Mouse (Mus musculus): ENCODE data around the gene Hs6st3. TPM values are rescaled to one million over a fixed set of nuclear protein-coding genes. Genes with fewer than 3 reads are reported as not detected.
"Not testable (repeated sequence)": the region's sequence is repeated elsewhere in the genome, so short reads cannot be mapped to it uniquely, and the experiment has no call there.

Hs6st3 gene
- polyA plus RNA-seq, 1 experiment from 2014 or later: 0.35 TPM

DNA sequence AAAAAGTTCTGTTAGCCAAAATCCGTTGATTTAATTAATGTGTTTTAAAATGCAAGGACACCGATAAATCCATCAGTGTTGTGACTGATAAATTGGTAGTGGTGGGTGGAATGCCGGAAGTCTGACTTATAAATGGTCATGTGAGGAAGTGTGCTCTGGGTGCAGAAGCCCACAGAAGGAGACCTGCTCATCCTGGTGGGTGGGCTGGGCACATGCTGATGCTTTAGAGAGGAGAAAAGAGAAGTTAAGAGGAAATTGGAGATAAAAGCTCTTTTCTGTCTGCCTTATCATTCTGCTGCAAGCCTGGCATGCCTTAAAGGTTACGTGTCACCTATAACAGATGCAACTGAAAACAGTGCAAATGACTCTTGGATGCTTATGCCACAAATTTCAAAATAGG, 446.9 kb downstream of the Hs6st3 start:
- H3K4me2 ChIP-seq: no peak overlapping the region
- ATAC-seq: no peak
- H3K4me3 ChIP-seq: no peak overlapping the region
- no peak overlapping the region for H3K27ac ChIP-seq
- 90% methylated on average over 4 of the region's 4 CpGs for WGBS
- H3K9me3 ChIP-seq (replicated peaks): no peaks in the 10 kb centered on the region
- H3K4me1 ChIP-seq: no peaks in the 10 kb centered on the region
- no peak overlapping the region for H3K9ac ChIP-seq
- H3K27me3 ChIP-seq: no peaks in the 10 kb centered on the region
- H3K36me3 ChIP-seq (ENCODE audit: poor library complexity, severe bottlenecking): no peaks in the 10 kb centered on the region

DNA sequence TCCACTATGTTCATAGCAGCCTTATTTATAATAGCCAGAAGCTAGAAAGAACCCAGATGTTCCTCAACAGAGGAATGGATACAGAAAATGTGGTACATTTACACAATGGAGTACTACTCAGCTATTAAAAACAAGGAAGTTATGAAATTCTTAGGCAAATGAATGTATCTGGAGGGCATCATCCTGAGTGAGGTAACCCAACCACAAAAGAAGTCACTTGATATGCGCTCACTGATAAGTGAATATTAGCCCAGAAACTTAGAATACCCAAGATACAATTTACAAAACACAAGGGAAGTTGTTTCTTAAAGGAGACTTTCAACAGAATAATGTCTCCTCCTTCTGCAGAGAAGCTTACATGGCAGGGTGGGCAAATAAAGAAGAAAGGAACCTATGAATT, 449.2 kb downstream of the Hs6st3 start:
- not testable (repeated sequence) for H3K9me3 ChIP-seq (replicated peaks); ATAC-seq; H3K9ac ChIP-seq; H3K4me3 ChIP-seq; H3K27ac ChIP-seq; H3K4me1 ChIP-seq; H3K4me2 ChIP-seq; H3K36me3 ChIP-seq (ENCODE audit: poor library complexity, severe bottlenecking); H3K27me3 ChIP-seq
- 90% methylated on average over 1 of the region's 1 CpGs for WGBS

DNA sequence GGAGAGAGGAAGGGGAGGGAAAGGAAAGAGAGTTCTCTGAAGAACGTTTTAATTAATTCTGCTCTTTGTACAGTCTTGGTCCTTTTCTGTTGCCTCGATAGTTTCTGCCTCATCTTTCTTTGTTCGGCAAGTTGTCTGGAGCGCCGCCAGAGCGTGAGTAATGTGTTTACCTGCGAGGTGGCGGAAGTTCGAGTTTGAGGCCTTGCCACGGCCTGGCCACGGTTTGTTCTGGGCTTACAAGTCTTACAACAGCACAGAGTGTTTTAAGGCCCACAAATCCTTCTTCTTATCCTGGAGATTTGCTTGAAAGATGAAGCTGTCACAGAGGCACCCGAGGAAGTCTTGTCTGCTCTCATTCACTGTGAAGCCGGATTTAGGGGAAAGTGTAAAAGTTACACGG, 466.2 kb downstream of the Hs6st3 start:
- H3K4me2 ChIP-seq: no peak overlapping the region
- H3K27ac ChIP-seq: no peak overlapping the region
- no peaks in the 10 kb centered on the region for H3K27me3 ChIP-seq
- H3K4me1 ChIP-seq: no peaks in the 10 kb centered on the region
- no peaks in the 10 kb centered on the region for H3K9me3 ChIP-seq (replicated peaks)
- no peaks in the 10 kb centered on the region for H3K36me3 ChIP-seq (ENCODE audit: poor library complexity, severe bottlenecking)
- H3K4me3 ChIP-seq: no peak overlapping the region
- ATAC-seq: no peak
- H3K9ac ChIP-seq: no peak overlapping the region
- WGBS: 48% methylated on average over 14 of the region's 14 CpGs

DNA sequence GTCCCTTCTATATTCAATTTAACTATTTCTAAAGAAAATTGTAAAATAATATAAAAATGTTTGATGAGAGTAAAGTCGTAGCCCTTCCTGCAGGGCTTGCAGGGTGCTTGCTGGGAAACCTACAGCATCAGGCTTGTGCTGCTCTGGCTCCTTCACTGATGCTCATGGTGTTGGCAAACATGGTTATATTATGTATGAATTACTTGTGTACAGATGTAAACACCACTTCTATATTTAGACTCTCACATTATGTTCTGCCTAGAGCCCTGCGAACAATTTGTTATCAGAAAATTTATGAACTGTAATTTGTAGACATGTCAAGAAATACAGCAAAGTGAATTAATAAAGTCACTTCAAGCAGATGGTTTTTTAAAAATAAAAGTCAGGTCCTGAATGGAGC, 474.7 kb downstream of the Hs6st3 start:
- Histone ChIP-seq H3K27ac (no peak overlapping the region), H3K4me1 (no peaks in the 10 kb centered on the region), H3K9me3 (replicated peaks) (no peaks in the 10 kb centered on the region), H3K36me3 (ENCODE audit: poor library complexity, severe bottlenecking) (no peaks in the 10 kb centered on the region), H3K4me2 (no peak overlapping the region), H3K4me3 (no peak overlapping the region), H3K9ac (no peak overlapping the region), H3K27me3 (no peaks in the 10 kb centered on the region)
- 86% methylated on average over 2 of the region's 2 CpGs for WGBS
- ATAC-seq: no peak

DNA sequence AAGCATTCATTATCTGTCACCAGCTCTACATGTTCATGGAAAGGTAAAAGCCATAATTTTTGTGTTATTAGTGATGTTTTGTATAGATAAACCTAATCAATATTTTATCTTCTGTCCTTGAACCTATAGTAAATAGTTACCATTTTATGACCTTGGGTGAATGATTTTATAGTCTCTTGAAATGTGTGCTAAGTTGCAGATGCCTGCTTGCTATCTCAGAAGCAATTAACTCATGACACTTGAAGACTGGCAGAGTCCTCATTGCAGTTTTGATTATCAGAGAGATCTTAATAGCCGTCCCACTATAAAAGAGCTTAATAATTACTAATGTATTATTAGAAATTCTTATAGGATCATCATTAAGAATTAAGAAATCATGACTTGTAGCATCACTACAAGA, 491.0 kb downstream of the Hs6st3 start:
- no peak overlapping the region for H3K27ac ChIP-seq
- WGBS: 92% methylated on average over 1 of the region's 1 CpGs
- H3K4me1 ChIP-seq: no peaks in the 10 kb centered on the region
- H3K4me3 ChIP-seq: no peak overlapping the region
- no peak overlapping the region for H3K9ac ChIP-seq
- ATAC-seq: no peak
- no peaks in the 10 kb centered on the region for H3K27me3 ChIP-seq
- H3K36me3 ChIP-seq (ENCODE audit: poor library complexity, severe bottlenecking): no peaks in the 10 kb centered on the region
- no peak overlapping the region for H3K4me2 ChIP-seq
- no peaks in the 10 kb centered on the region for H3K9me3 ChIP-seq (replicated peaks)

DNA sequence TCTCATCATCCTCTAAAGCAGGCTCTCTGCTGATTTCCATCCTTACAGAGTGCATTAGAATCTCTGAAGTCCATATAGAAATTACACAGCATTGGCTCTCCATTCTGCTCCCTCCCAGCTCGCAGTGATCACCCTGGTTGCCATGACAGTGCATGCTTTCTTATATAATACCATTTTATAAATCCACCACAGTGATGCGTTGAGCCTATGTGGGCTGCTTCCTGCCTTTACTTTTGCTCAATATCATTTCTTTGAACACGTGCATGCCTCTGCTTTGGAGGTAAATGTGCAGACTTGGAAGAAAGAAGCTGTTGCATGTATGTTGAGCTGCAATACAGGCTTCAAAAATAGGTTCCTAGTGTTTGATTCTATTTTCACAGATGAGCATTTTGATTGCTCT, 494.9 kb downstream of the Hs6st3 start:
- WGBS: 80% methylated on average over 3 of the region's 3 CpGs
- H3K4me2 ChIP-seq: no peak overlapping the region
- H3K36me3 ChIP-seq (ENCODE audit: poor library complexity, severe bottlenecking): no peaks in the 10 kb centered on the region
- no peak overlapping the region for H3K4me3 ChIP-seq
- no peak overlapping the region for H3K9ac ChIP-seq
- no peaks in the 10 kb centered on the region for H3K4me1 ChIP-seq
- H3K9me3 ChIP-seq (replicated peaks): no peaks in the 10 kb centered on the region
- no peaks in the 10 kb centered on the region for H3K27me3 ChIP-seq
- ATAC-seq: no peak
- H3K27ac ChIP-seq: no peak overlapping the region

DNA sequence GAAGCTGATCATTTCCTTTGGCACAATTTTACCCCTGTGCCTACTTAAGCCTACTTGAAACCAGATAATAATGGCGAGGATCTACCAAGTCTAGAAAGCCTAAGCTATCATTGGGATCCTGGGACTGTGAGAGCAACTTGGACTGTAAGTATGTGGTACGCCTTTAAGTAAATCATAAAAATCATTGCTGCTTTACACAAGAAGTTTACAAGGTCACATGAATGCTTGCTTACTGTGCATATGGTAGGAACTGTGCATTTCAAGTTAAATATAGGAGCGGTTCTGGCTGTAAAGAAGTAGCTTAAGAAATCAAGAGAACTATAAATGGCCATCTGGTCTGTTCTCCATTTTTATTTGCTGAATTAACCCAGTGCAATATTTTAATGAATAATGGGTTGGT, 495.5 kb downstream of the Hs6st3 start:
- H3K9ac ChIP-seq: no peak overlapping the region
- H3K27ac ChIP-seq: no peak overlapping the region
- no peak overlapping the region for H3K4me3 ChIP-seq
- H3K27me3 ChIP-seq: no peaks in the 10 kb centered on the region
- 0 out of 2 replicates have a peak, but pooled peaks have one; percentile 19 for ATAC-seq
- H3K4me2 ChIP-seq: no peak overlapping the region
- WGBS: 75% methylated on average over 3 of the region's 3 CpGs
- H3K36me3 ChIP-seq (ENCODE audit: poor library complexity, severe bottlenecking): no peaks in the 10 kb centered on the region
- H3K4me1 ChIP-seq: no peaks in the 10 kb centered on the region
- H3K9me3 ChIP-seq (replicated peaks): no peaks in the 10 kb centered on the region

DNA sequence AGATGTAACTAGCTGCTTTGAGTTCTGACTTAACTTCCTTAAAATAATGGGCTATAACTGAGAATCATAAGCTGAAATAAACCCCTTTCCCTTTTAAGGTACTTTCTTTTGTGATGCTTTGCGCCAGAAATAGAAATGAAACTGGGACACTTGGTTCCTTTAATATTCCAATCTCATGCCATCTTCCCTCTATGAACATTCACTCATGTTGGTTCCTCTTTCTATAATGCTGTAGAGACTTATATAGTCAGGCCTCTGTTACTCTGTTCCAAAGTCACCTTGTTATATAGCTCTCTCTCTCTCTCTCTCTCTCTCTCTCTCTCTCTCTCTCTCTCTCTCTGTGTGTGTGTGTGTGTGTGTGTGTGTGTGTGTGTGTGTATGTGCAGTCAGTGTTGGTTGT, 504.7 kb downstream of the Hs6st3 start:
- Histone ChIP-seq H3K36me3 (ENCODE audit: poor library complexity, severe bottlenecking) (no peaks in the 10 kb centered on the region), H3K27ac (no peak overlapping the region), H3K27me3 (no peaks in the 10 kb centered on the region), H3K4me3 (no peak overlapping the region), H3K9me3 (replicated peaks) (no peaks in the 10 kb centered on the region), H3K4me1 (no peaks in the 10 kb centered on the region), H3K4me2 (no peak overlapping the region), H3K9ac (no peak overlapping the region)
- 93% methylated on average over 1 of the region's 1 CpGs for WGBS
- no peak for ATAC-seq

DNA sequence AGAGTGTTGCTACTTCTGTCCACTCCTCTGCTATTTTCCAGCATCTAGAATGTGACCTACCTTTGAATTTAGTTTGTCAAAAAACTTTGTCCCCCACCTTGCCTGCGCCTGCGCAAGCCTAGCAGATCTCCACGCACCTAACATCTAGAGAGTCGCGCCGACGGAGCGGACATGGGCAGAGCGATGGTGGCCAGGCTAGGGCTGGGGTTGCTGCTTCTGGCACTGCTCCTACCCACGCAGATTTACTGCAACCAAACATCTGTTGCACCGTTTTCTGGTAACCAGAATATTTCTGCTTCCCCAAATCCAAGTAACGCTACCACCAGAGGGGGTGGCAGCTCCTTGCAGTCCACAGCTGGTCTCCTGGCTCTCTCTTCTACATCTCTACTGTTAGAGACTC, 505.7 kb downstream of the Hs6st3 start:
- Histone ChIP-seq H3K4me2 (no peak overlapping the region), H3K9ac (no peak overlapping the region), H3K27ac (no peak overlapping the region), H3K36me3 (ENCODE audit: poor library complexity, severe bottlenecking) (no peaks in the 10 kb centered on the region), H3K9me3 (replicated peaks) (no peaks in the 10 kb centered on the region), H3K4me1 (no peaks in the 10 kb centered on the region), H3K27me3 (no peaks in the 10 kb centered on the region), H3K4me3 (no peak overlapping the region)
- ATAC-seq: no peak
- 98% methylated on average over 12 of the region's 12 CpGs for WGBS

DNA sequence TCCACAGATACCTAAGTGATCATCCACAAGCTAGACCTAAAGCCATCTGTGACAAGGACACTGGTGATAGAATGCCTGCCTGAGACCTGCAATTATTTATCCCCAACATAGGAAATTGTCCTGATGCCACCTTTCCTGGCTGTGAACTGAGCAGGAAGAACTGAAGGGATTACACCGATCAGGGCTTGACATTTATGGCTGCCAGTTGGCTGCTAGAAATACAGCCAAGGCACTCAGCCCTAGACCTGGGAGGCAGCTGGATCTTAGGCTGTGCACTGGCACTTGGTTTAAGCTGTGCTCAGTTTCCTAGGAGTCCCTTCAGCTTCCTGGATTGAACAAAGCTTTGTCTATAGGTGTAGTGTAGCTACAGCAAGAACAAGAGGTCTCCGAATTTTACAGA, 518.8 kb downstream of the Hs6st3 start:
- H3K4me3 ChIP-seq: no peak overlapping the region
- ATAC-seq: no peak
- no peaks in the 10 kb centered on the region for H3K27me3 ChIP-seq
- H3K27ac ChIP-seq: no peak overlapping the region
- no peaks in the 10 kb centered on the region for H3K4me1 ChIP-seq
- no peaks in the 10 kb centered on the region for H3K36me3 ChIP-seq (ENCODE audit: poor library complexity, severe bottlenecking)
- no peaks in the 10 kb centered on the region for H3K9me3 ChIP-seq (replicated peaks)
- 97% methylated on average over 2 of the region's 2 CpGs for WGBS
- no peak overlapping the region for H3K9ac ChIP-seq
- no peak overlapping the region for H3K4me2 ChIP-seq

DNA sequence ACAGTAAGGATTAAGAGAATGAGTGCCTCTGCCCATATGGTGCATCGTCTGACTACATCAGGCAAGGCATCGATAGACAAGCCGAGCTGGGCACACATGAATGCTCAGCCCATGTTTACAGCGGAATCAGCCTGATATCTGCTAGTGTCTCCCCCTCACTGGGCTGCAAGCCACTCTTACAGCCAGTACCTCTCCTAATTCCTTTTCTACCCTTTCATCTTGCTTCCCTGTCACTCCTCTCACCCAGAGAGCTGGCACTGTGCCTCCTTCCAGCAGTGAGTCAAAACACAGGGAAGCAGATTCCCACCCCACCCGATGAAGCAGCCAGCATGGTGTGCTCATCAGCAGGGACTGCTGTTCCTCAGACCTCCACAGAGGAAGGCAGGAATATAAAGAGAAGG, 527.6 kb downstream of the Hs6st3 start:
- H3K36me3 ChIP-seq (ENCODE audit: poor library complexity, severe bottlenecking): no peaks in the 10 kb centered on the region
- no peaks in the 10 kb centered on the region for H3K9me3 ChIP-seq (replicated peaks)
- peak; percentile 89 for ATAC-seq
- H3K4me3 ChIP-seq: no peak overlapping the region
- no peak overlapping the region for H3K9ac ChIP-seq
- no peaks in the 10 kb centered on the region for H3K27me3 ChIP-seq
- no peak overlapping the region for H3K27ac ChIP-seq
- no peak overlapping the region for H3K4me2 ChIP-seq
- 59% methylated on average over 5 of the region's 5 CpGs for WGBS
- H3K4me1 ChIP-seq: peaks cover 8% of the 10 kb centered on the region; the same call in 1 of the 2 replicates

DNA sequence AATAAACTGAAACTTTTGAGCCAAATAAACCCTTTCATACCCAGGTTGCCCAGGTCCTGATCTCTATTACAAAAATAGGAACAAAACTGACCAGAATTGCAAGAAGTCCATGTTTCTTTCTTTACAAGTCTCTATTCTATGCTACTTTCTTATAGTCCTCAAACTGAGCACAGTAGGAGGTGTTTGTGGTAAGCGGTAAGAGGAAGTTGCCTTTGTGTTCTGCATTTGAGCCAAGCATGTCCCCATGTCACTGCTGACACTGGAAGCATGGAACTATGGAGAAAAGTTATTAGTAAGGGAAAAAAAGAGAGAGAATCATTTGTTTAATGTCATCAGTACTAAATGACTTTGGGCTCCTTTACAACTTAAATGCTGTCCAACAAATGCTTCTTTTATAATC, 529.3 kb downstream of the Hs6st3 start:
- Histone ChIP-seq H3K27ac (no peak overlapping the region), H3K4me3 (no peak overlapping the region), H3K27me3 (no peaks in the 10 kb centered on the region), H3K9me3 (replicated peaks) (no peaks in the 10 kb centered on the region), H3K36me3 (ENCODE audit: poor library complexity, severe bottlenecking) (no peaks in the 10 kb centered on the region), H3K4me1 (peaks cover 8% of the 10 kb centered on the region; the same call in 1 of the 2 replicates), H3K9ac (no peak overlapping the region), H3K4me2 (no peak overlapping the region)
- ATAC-seq: no peak
- 85% methylated on average over 1 of the region's 1 CpGs for WGBS

DNA sequence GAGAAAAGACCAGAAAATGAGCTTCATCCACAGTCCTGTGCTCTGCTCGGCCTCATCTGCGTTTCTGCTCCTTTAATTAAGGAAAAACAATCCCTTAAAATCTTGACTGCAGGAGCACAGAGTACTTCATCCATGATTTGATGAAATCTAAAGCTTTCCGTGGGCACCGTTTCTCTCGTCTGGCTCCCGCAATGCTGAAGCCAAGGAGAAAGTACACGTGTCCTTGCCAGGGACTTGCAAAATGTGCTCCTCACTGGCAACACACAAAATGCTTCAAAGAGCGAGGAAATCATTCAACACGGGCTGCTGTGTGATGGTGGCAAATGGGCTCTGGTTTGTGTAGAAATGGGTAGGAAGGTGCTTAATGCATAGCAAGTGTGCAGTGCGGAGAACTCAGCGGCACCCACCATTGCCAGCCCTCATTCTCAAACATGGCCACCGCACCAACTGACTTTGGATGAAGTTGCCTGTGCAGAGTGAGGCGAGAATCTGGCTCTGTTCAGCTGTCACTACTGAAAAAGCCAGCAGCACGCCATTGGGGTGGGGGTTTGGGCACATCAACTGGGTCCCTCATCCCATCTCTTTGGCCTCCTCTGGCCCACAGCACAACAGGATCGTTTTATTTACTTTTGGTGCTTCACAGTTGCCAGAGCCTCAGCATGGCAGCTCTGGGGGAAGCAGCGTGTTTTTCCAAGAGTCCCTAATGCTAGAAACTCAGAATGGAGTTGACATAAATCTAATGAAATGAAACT, 532.9 kb downstream of the Hs6st3 start:
- Histone ChIP-seq H3K4me1 (peaks cover under 1% of the 10 kb centered on the region; the same call in 1 of the 2 replicates), H3K27ac (no peak overlapping the region), H3K4me2 (no peak overlapping the region), H3K4me3 (no peak overlapping the region), H3K36me3 (ENCODE audit: poor library complexity, severe bottlenecking) (no peaks in the 10 kb centered on the region), H3K9me3 (replicated peaks) (no peaks in the 10 kb centered on the region), H3K9ac (no peak overlapping the region), H3K27me3 (no peaks in the 10 kb centered on the region)
- 89% methylated on average over 16 of the region's 16 CpGs for WGBS
- 0 out of 2 replicates have a peak, but pooled peaks have one; percentile 13 for ATAC-seq

Data from forebrain, embryonic 13.5 days (tissue).